Mouse (Mus musculus): ENCODE measurements around the gene Foxp2.

Gene Foxp2

DNA sequence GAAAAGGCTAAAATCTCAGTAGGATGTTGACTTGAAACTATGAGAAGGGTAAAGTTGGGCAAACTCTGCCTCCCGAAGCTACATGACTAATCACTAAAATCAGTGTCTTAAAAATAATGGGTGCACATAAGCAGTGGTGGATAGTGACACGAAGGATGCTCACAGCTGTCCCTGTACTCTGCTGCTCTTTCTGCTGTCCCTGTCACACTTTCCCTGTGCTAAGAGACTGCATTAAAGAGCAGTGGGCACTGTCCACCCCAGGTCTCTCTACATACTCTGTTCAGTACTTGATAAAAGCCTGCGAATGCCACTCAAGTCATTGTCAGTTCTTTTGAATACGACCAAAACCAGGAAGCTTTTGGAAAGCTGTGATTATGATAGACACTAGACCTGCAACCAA lies 469.7 kb downstream of the Foxp2 start:
- ATAC-seq (ENCODE audit: low TSS enrichment): no peak

GRCm38 (mm10) chr6:15373621-15374020 lies 472.5 kb downstream of the Foxp2 start:
- ATAC-seq (ENCODE audit: low TSS enrichment): no peak

DNA sequence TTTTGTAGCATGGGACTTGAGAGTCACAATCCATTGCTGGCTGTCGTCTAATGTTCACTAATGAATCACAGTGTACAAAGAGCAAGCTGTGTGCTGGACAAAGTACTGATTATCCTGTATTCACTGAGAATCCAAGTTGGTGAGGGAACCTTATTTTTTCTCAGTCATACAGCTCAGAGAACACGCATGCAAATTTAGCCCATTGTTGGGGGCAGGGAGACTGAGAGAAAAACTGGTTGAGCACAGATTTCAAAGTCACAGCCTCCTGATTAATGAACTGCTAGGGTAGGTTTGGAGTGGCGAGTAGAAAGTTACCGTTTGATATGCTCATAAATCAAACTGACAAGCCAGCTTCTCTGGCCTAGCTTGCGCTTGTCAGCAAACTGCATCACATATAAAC lies 477.1 kb downstream of the Foxp2 start:
- no peak for ATAC-seq (ENCODE audit: low TSS enrichment)

DNA sequence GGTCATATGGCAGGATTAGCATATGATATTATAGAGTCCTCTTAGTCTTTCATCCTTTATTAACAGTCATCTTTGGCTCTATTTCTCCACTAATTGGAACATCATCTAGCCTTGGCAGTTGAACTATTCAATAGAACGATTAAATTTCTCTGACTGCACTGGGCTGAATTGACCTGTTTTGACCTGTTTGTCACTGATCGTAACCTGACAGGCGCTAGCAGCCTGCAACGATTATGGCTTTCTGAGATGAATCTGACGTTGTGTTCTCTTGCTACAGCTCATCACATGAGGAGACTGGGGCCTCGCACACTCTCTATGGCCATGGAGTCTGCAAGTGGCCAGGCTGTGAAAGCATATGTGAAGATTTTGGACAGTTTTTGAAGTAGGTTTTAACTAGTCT lies 495.3 kb downstream of the Foxp2 start:
- no peak for ATAC-seq (ENCODE audit: low TSS enrichment)

GRCm38 (mm10) chr6:15397485-15397884 lies 496.3 kb downstream of the Foxp2 start:
- ATAC-seq (ENCODE audit: low TSS enrichment): no peak

DNA sequence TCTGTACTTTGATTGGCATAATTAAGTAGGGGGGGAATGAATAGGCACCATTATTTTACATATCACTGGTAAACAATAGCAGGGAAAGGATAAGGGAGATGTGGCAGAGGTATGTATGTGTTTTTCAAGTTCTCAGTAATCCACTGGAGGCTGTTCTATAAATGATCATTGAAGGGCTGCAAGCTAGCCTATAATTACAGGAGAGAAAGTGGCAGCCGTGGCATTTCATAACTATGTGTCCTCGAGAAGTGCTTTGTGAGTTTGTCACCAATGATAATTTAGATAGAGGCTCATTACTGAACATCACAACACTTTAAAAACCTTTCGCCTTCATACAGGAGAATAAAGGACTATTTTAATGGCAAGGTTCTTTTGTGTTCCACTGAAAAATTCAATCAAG lies 500.0 kb downstream of the Foxp2 start:
- no peak for ATAC-seq (ENCODE audit: low TSS enrichment)

GRCm38 (mm10) chr6:15402026-15402425 lies 500.9 kb downstream of the Foxp2 start:
- ATAC-seq (ENCODE audit: low TSS enrichment): no peak

DNA sequence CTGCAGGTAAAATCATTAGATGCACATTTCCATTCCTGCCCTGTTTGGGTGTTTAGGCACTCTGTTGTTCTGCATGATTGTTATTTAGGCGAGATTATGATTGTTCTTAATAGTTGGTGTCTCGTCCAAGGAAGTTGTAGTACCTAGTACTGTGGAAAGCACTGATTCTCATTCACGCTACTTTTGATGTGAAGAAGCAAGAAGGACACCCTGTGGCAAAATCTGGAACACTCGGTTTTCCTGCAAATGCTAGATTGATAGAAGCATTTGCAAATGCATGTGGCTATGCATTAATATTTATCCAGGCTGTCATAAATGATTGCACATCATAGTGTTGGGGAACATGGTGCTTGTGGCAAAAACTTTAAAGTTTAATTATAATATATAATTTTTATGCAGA lies 514.0 kb downstream of the Foxp2 start:
- ATAC-seq (ENCODE audit: low TSS enrichment): peak; percentile 72; the same call in 1 of the 2 replicates

GRCm38 (mm10) chr6:15459701-15460100 lies 558.6 kb downstream of the Foxp2 start:
- no peak for ATAC-seq (ENCODE audit: low TSS enrichment)

- no peak for ATAC-seq (ENCODE audit: low TSS enrichment)
Measured at GRCm38 (mm10) chr6:15463390-15463789, 562.2 kb downstream of the Foxp2 start.

GRCm38 (mm10) chr6:15465471-15465870 lies 564.3 kb downstream of the Foxp2 start:
- ATAC-seq (ENCODE audit: low TSS enrichment): no peak

DNA sequence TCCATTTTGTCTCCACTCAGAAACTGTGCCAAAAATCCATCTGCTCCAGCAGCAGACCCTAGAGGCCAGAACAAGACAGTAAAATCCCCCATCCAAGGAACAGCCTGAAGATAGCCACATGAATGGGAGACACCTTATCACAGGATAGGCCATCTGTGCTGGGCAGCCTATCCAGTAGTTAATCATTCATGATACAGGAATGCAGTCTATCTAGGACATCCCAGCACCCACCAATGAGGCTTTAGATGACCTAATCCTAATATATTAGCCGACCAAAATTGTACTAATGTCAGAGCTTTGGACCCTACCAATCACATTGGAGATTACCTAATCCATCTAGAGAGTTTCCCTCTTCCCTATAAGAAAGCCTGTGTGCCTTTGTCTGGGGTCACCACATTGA lies 565.5 kb downstream of the Foxp2 start:
- no peak for ATAC-seq (ENCODE audit: low TSS enrichment)

GRCm38 (mm10) chr6:15486909-15487308 lies 585.8 kb downstream of the Foxp2 start:
- no peak for ATAC-seq (ENCODE audit: low TSS enrichment)

Measured in frontal cortex, adult (tissue).